Mouse (Mus musculus) testis, adult 2 months (tissue): ENCODE results near the gene Ncbp3. TPM values are rescaled to one million over a fixed set of nuclear protein-coding genes. Genes with fewer than 3 reads are reported as not detected.

Experiments used
- H3K27ac ChIP-seq: fragments of 200-500 bp; 2 replicates; pipeline ENCODE4 v1.5.1; 2012; ENCODE audit warnings: low read depth, low read length; ENCODE audit not compliant: control insufficient read depth, insufficient read depth
- H3K27me3 ChIP-seq: fragments of 200-500 bp; 2 replicates; pipeline ENCODE4 v1.6.1; 2012; ENCODE audit warnings: mild to moderate bottlenecking, low read length, moderate library complexity; ENCODE audit not compliant: control insufficient read depth, insufficient read depth
- H3K36me3 ChIP-seq: fragments of 200-500 bp; 2 replicates; pipeline ENCODE4 v1.6.1; 2012; ENCODE audit warnings: mild to moderate bottlenecking, low read length; ENCODE audit not compliant: control insufficient read depth, insufficient read depth
- H3K4me1 ChIP-seq: fragments of 200-500 bp; 2 replicates; pipeline ENCODE4 v1.6.1; 2012; ENCODE audit warnings: low read length; ENCODE audit not compliant: control insufficient read depth, insufficient read depth
- H3K4me3 ChIP-seq: fragments of 200-500 bp; 2 replicates; pipeline ENCODE4 v1.5.1; 2012; ENCODE audit warnings: low read depth, mild to moderate bottlenecking, low read length, moderate library complexity, mixed read lengths; ENCODE audit not compliant: control insufficient read depth
- CTCF ChIP-seq: fragments of 200-500 bp; IDR thresholded peaks from 2 replicates; pipeline ENCODE4 v1.5.1; 2012; ENCODE audit warnings: low read depth, mild to moderate bottlenecking, inconsistent platforms, low read length, moderate library complexity; ENCODE audit not compliant: control insufficient read depth, insufficient read depth, insufficient replicate concordance
- POLR2A ChIP-seq: fragments of 200-500 bp; IDR thresholded peaks from 2 replicates; pipeline ENCODE4 v1.6.1; 2012; ENCODE audit warnings: low read depth, mild to moderate bottlenecking, inconsistent platforms, low read length, moderate library complexity; ENCODE audit not compliant: control insufficient read depth
- polyA plus RNA-seq: library from polyadenylated mRNA; depleted of rRNA; stranded (reverse); fragments of >200 nt; gene quantifications from 2 replicates; pipeline ENCODE4 v1.2.3, GENCODE M21; 2012; rRNA removed

Gene Ncbp3
- 1.6 and 1.8 TPM in 2 replicates for polyA plus RNA-seq

GRCm38 (mm10) chr11:73047542-73047996 is at the start of gene Ncbp3:
Gene Ncbp3 (plus strand): TSS chr11:73047783.
- H3K4me1 ChIP-seq: peaks cover 11% of the 10 kb centered on the region
- no peaks in the 10 kb centered on the region; the same call in 1 of the 2 replicates for H3K36me3 ChIP-seq
- peak within 1 kb of the TSS; percentile 96 for H3K27ac ChIP-seq
- H3K27me3 ChIP-seq: no peaks in the 10 kb centered on the region
- peak within 1 kb of the TSS; percentile 99 for H3K4me3 ChIP-seq
- TF ChIP-seq POLR2A (peak; percentile 82; the same call in 1 of the 2 replicates), CTCF (peak; percentile 69; the same call in 1 of the 2 replicates)

DNA sequence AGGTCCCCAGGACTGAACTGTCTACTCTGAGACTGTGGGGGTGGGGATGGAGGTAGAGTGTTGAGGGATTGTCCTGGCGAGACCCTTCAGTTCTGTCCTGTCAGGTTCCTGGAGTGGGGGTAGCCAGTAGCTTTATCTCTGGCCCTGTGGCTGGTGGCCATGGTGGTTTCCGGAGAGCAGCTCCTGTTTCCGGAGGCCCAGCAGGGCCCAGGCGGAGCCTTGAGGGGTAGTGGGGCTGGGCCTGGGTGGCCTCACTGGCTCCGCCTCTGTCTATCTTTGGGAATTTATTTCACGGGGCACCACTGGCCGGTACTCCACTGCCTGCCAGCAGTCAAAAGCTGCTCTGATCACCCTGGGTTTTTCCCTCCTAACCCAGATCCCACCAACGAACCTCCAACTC is 48.8 kb upstream of the Ncbp3 start, which contains the start of gene P2rx1:
Gene P2rx1, plus strand, starts transcription at position 333 of the 400 bp plus-strand sequence.
- TF ChIP-seq POLR2A: no peak

GRCm38 (mm10) chr11:73001029-73001428 is 46.6 kb upstream of the Ncbp3 start:
- Histone ChIP-seq H3K4me3 (no peak overlapping the region), H3K27me3 (no peaks in the 10 kb centered on the region), H3K4me1 (no peaks in the 10 kb centered on the region), H3K27ac (no peak overlapping the region), H3K36me3 (no peaks in the 10 kb centered on the region)
- TF ChIP-seq CTCF (peak; percentile 79; the same call in 1 of the 2 replicates), POLR2A (no peak)

More for the DNA sequence above, 48.8 kb upstream of the Ncbp3 start, which contains the start of gene P2rx1:
- H3K36me3 ChIP-seq: no peaks in the 10 kb centered on the region
- no peak within 1 kb of the TSS for H3K27ac ChIP-seq
- no peaks in the 10 kb centered on the region for H3K4me1 ChIP-seq
- H3K4me3 ChIP-seq: no peak within 1 kb of the TSS; the same call in 1 of the 2 replicates
- H3K27me3 ChIP-seq: no peaks in the 10 kb centered on the region

GRCm38 (mm10) chr11:73006377-73006776 is 41.2 kb upstream of the Ncbp3 start:
- Histone ChIP-seq H3K4me1 (no peaks in the 10 kb centered on the region), H3K36me3 (no peaks in the 10 kb centered on the region), H3K27me3 (no peaks in the 10 kb centered on the region), H3K27ac (no peak overlapping the region), H3K4me3 (no peak overlapping the region)
- TF ChIP-seq CTCF: peak; percentile 50; the same call in 1 of the 2 replicates
- no peak for TF ChIP-seq POLR2A

GRCm38 (mm10) chr11:73007113-73007512 is 40.5 kb upstream of the Ncbp3 start:
- no peaks in the 10 kb centered on the region for H3K36me3 ChIP-seq
- H3K27me3 ChIP-seq: no peaks in the 10 kb centered on the region
- no peak overlapping the region for H3K4me3 ChIP-seq
- no peak for TF ChIP-seq POLR2A
- TF ChIP-seq CTCF: no peak
- no peak overlapping the region for H3K27ac ChIP-seq
- no peaks in the 10 kb centered on the region for H3K4me1 ChIP-seq

GRCm38 (mm10) chr11:73007698-73008481 is 39.7 kb upstream of the Ncbp3 start:
- no peak overlapping the region for H3K4me3 ChIP-seq

DNA sequence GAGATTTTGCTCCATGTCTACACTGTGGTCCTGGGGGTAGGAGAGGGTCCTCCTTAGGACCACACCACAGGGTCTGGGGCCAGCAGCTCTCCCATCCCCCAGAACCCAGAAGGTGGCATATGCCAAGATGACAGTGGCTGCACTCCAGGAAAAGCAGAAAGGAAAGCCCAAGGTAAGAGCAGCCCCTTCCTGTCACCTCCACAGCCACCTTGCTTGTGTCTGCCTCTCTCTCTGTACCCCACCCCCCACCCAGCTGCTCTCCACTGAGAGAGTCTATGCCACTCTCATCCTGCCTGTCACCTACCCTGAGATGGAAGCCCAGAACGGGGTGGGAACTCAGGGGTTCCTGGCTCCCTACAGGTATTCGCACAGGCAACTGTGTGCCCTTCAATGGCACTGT is 38.8 kb upstream of the Ncbp3 start:
- no peak overlapping the region for H3K4me3 ChIP-seq

More at GRCm38 (mm10) chr11:73007698-73008481, 39.7 kb upstream of the Ncbp3 start:
- no peaks in the 10 kb centered on the region for H3K4me1 ChIP-seq
- H3K36me3 ChIP-seq: no peaks in the 10 kb centered on the region
- TF ChIP-seq POLR2A (no peak), CTCF (peak; percentile 64; the same call in 1 of the 2 replicates)
- no peak overlapping the region for H3K27ac ChIP-seq
- no peaks in the 10 kb centered on the region for H3K27me3 ChIP-seq

More for the DNA sequence above, 38.8 kb upstream of the Ncbp3 start:
- Histone ChIP-seq H3K27me3 (no peaks in the 10 kb centered on the region), H3K4me1 (no peaks in the 10 kb centered on the region), H3K27ac (no peak overlapping the region), H3K36me3 (no peaks in the 10 kb centered on the region)
- no peak for TF ChIP-seq POLR2A
- TF ChIP-seq CTCF: no peak
